Mouse (Mus musculus): Measurements from ENCODE around the gene Elovl1. TPM values are rescaled to one million over a fixed set of nuclear protein-coding genes. Genes with fewer than 3 reads are reported as not detected.

The Elovl1 gene
- total and polyA plus RNA-seq, 3 experiments: 16.4 to 66.4 (median 17.5) TPM

DNA sequence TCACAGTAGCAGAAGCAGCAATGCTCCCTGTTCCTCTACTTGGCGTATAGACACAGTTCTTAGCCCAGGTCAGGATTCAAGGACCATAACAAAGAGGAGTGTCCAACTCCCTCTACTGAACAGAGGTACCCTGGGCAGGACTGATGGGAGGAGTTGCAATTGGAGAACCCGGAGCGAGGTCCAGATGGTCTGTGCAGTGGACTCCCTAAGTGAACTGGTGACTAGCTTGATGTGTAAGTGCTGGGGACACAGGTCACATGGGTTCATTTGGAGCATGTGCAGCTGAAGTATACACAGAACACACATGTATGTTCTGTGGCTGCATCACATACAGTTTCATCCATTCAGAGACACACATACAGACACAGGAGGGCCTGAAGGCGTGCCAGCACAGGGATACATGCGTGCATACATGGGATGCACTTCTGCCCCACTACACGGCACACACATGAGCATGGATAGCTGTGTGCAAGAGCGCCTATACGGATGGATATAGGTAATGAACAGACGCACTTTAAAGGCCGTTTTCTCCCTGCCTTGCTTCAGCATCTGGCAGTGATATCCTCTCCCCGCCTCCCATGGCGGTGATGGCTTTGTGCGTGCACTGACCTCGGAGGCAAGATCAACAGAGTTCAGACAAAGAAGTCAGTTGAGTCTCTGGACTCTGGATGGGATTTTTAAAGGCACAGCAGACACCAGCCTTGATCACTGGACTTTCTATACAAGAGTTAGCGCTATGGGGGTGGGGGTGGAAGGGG lies 49.1 kb downstream of the Elovl1 start:
- H3K9ac ChIP-seq (ENCODE audit: low read depth, low read length): no peak overlapping the region
- H3K27me3 ChIP-seq (ENCODE audit: control insufficient read depth, insufficient read depth, low read length): no peaks in the 10 kb centered on the region
- no peak overlapping the region for H3K4me3 ChIP-seq
- no peaks in the 10 kb centered on the region for H3K79me2 ChIP-seq (replicated peaks; ENCODE audit: control insufficient read depth, insufficient read depth, low read length)
- WGBS: 67% methylated on average over 15 of the region's 15 CpGs
- no peaks in the 10 kb centered on the region for H3K4me1 ChIP-seq (ENCODE audit: control insufficient read depth, insufficient read depth, low read length)
- intact Hi-C loops (cut with DNase I): no loop called here
- no peak for TF ChIP-seq EP300 (IDR thresholded peaks at IDR 0.05; ENCODE audit: insufficient read depth, low read depth, low read length)
- TF ChIP-seq CTCF (IDR thresholded peaks at IDR 0.05): no peak
- no peak for TF ChIP-seq POLR2A (IDR thresholded peaks at IDR 0.05; ENCODE audit: insufficient read depth, low read depth, low read length)
- DNase-seq: no peak
- no peaks in the 10 kb centered on the region for H3K36me3 ChIP-seq (ENCODE audit: control insufficient read depth, insufficient read depth, low read length)
- H3K27ac ChIP-seq: no peak overlapping the region

Other genes with a start within 250 kb of the Elovl1 start
- 10 to 100 TPM; 23.5 to 26.3 TPM for gene Kdm4a, start 248.1 kb upstream of the Elovl1 start, total RNA-seq (2021)
- 18.7 and 26.5 TPM in 2 replicates for gene Kdm4a, start 248.1 kb upstream of the Elovl1 start, polyA plus RNA-seq (2012; rRNA removed)
- 1 to 10 TPM; 5.8 to 6.3 TPM for gene Ptprf, start 136.7 kb upstream of the Elovl1 start, total RNA-seq (2021)
- 6.6 and 7.8 TPM in 2 replicates for gene Ptprf, start 136.7 kb upstream of the Elovl1 start, polyA plus RNA-seq (2012; rRNA removed)
- gene Szt2, start 18.8 kb upstream of the Elovl1 start, total RNA-seq (2021): 10 to 100 TPM; 10.1 to 11.1 TPM
- gene Szt2, start 18.8 kb upstream of the Elovl1 start, polyA plus RNA-seq (2012; rRNA removed): 15.3 and 15.5 TPM in 2 replicates
- 10 to 100 TPM; 41.0 to 42.5 TPM for gene Med8, start 18.8 kb upstream of the Elovl1 start, total RNA-seq (2021)
- 19.0 and 20.8 TPM in 2 replicates for gene Med8, start 18.8 kb upstream of the Elovl1 start, polyA plus RNA-seq (2012; rRNA removed)
- under 1 TPM; 0.76 to 0.96 TPM for gene Cdc20, start 9.3 kb downstream of the Elovl1 start, total RNA-seq (2021)
- 1.6 and 2.3 TPM in 2 replicates for gene Cdc20, start 9.3 kb downstream of the Elovl1 start, polyA plus RNA-seq (2012; rRNA removed)
- gene Mpl, start 29.4 kb downstream of the Elovl1 start, total RNA-seq (2021): 1 to 10 TPM in 1 of 2 experiments, under 1 TPM in 1; 0.31 to 1.5 TPM
- 0.67 and 1.3 TPM in 2 replicates for gene Mpl, start 29.4 kb downstream of the Elovl1 start, polyA plus RNA-seq (2012; rRNA removed)
- gene Tie1, start 62.0 kb downstream of the Elovl1 start, total RNA-seq (2021): 10 to 100 TPM; 59.8 to 63.3 TPM
- 66.8 and 82.3 TPM in 2 replicates for gene Tie1, start 62.0 kb downstream of the Elovl1 start, polyA plus RNA-seq (2012; rRNA removed)
- gene 2610528J11Rik, start 98.9 kb downstream of the Elovl1 start, total RNA-seq (2021): not detected
- 0.37 TPM in 1 of 2 replicates, not detected in the other for gene 2610528J11Rik, start 98.9 kb downstream of the Elovl1 start, polyA plus RNA-seq (2012; rRNA removed)
- gene Tmem125, start 116.0 kb downstream of the Elovl1 start, total RNA-seq (2021): not detected
- gene Tmem125, start 116.0 kb downstream of the Elovl1 start, polyA plus RNA-seq (2012; rRNA removed): 0.44 and 0.70 TPM in 2 replicates
- gene Cfap57, start 192.7 kb downstream of the Elovl1 start, total RNA-seq (2021): under 1 TPM in 1 of 2 experiments, not detected in 1; 0.05 TPM
- gene Cfap57, start 192.7 kb downstream of the Elovl1 start, polyA plus RNA-seq (2012; rRNA removed): 0.03 and 0.14 TPM in 2 replicates
- gene Ebna1bp2, start 192.7 kb downstream of the Elovl1 start, total RNA-seq (2021): 10 to 100 TPM; 34.1 to 38.1 TPM
- 20.0 and 22.4 TPM in 2 replicates for gene Ebna1bp2, start 192.7 kb downstream of the Elovl1 start, polyA plus RNA-seq (2012; rRNA removed)
- gene Olfr62, start 230.9 kb downstream of the Elovl1 start, total RNA-seq (2021): not detected
- not detected in 2 replicates for gene Olfr62, start 230.9 kb downstream of the Elovl1 start, polyA plus RNA-seq (2012; rRNA removed)